Mouse (Mus musculus) limb, embryonic 14.5 days (tissue): ENCODE data around the gene Gm3250. TPM values are rescaled to one million over a fixed set of nuclear protein-coding genes. Genes with fewer than 3 reads are reported as not detected.
"Not testable (repeated sequence)": the region's sequence is repeated elsewhere in the genome, so short reads cannot be mapped to it uniquely, and the experiment has no call there.

Source experiments
- ATAC-seq: fragments of 200-750 bp; cut with Nextera tagmentation; 2 replicates; pipeline ENCODE4 v1.8.0; 2017; ENCODE audit warnings: low read depth, moderate number of reproducible peaks, moderate TSS enrichment; ENCODE audit not compliant: low FRiP score
- DNase-seq: peaks from one replicate; pipeline ENCODE4 v3.0.0-alpha.2; 2015; ENCODE audit warnings: low spot score
- H3K27ac ChIP-seq: fragments of 300-500 bp; sonication (generic); replicated peaks from 2 replicates; pipeline ENCODE4 v1.5.1; 2014; ENCODE audit warnings: low read depth, mild to moderate bottlenecking, low read length, moderate library complexity, mixed read lengths
- H3K27me3 ChIP-seq: fragments of 300-500 bp; sonication (generic); 2 replicates; pipeline ENCODE4 v1.6.1; 2014; ENCODE audit warnings: low read length, mixed read lengths; ENCODE audit not compliant: control insufficient read depth, insufficient read depth
- H3K36me3 ChIP-seq: fragments of 300-500 bp; sonication (generic); 2 replicates; pipeline ENCODE4 v1.6.1; 2014; ENCODE audit warnings: mild to moderate bottlenecking, low read length, moderate library complexity, mixed read lengths; ENCODE audit not compliant: control insufficient read depth, insufficient read depth
- H3K4me1 ChIP-seq: fragments of 300-500 bp; sonication (generic); 2 replicates; pipeline ENCODE4 v1.6.1; 2014; ENCODE audit warnings: antibody characterized with exemption, low read length, mixed read lengths; ENCODE audit not compliant: control insufficient read depth, insufficient read depth
- H3K4me2 ChIP-seq: fragments of 300-500 bp; sonication (generic); replicated peaks from 2 replicates; pipeline ENCODE4 v1.6.1; 2014; ENCODE audit warnings: low read depth, mild to moderate bottlenecking, low read length, moderate library complexity; ENCODE audit not compliant: severe bottlenecking
- H3K4me3 ChIP-seq: fragments of 300-500 bp; sonication (generic); replicated peaks from 2 replicates; pipeline ENCODE4 v1.5.1; 2014; ENCODE audit warnings: low read length
- H3K9ac ChIP-seq: fragments of 300-500 bp; sonication (generic); 2 replicates; pipeline ENCODE4 v1.6.1; 2014; ENCODE audit warnings: mild to moderate bottlenecking, low read depth, low read length, moderate library complexity; ENCODE audit not compliant: severe bottlenecking
- H3K9me3 ChIP-seq: fragments of 300-500 bp; sonication (generic); 2 replicates; pipeline ENCODE4 v1.6.1; 2016; ENCODE audit warnings: low read length; ENCODE audit not compliant: control insufficient read depth
- POLR2A ChIP-seq: fragments of 200-500 bp; IDR thresholded peaks from 2 replicates; pipeline ENCODE4 v1.8.0; 2012; ENCODE audit warnings: inconsistent platforms, mild to moderate bottlenecking, moderate library complexity, borderline replicate concordance; ENCODE audit not compliant: insufficient read depth, insufficient read length; ENCODE audit errors: extremely low read depth
- whole genome bisulfite sequencing: fragments of 180-500 bp; shearing (Covaris S2); extraction: QIAGEN DNeasy Blood & Tissue Kit; methylation state at CpG from one replicate; pipeline ENCODE4 v1.1.7; 2014; 5-methylcytosine and 5-hydroxymethylcytosine counted together
- polyA plus RNA-seq, 2 experiments: library from polyadenylated mRNA; depleted of rRNA in 1 of 2; stranded (reverse) in 1 of 2; unstranded in 1 of 2; fragments of >200 nt; fragmentation: Nextera tagmentation in 1 of 2; extraction: Ambion mirVana in 1 of 2; gene quantifications; 2 replicates each; pipeline versions ENCODE4 v1.2.1 to v1.2.3; 2012 to 2014

Gene Gm3250
- polyA plus RNA-seq, 2 experiments, result not detected

- Histone ChIP-seq H3K4me1 (peaks cover 6% of the 10 kb centered on the region; the same call in 1 of the 2 replicates), H3K36me3 (no peaks in the 10 kb centered on the region), H3K27ac (no peak within 1 kb of the TSS), H3K4me2 (no peak within 1 kb of the TSS), H3K9me3 (no peaks in the 10 kb centered on the region), H3K4me3 (no peak within 1 kb of the TSS), H3K27me3 (no peaks in the 10 kb centered on the region), H3K9ac (no peak within 1 kb of the TSS)
- 54% methylated on average over 2 of the region's 2 CpGs for WGBS
- no peak for ATAC-seq
- TF ChIP-seq POLR2A, result no peak
- DNase-seq, result no peak
Measured at GRCm38 (mm10) chr10:77794976-77795375, 12.6 kb upstream of the Gm3250 start, which contains the start of gene Gm9639. Gene Gm9639 (minus strand): TSS chr10:77795076.

- H3K27ac ChIP-seq, result no peak overlapping the region
- no peaks in the 10 kb centered on the region for H3K4me1 ChIP-seq
- WGBS, result 69% methylated on average over 2 of the region's 2 CpGs
- no peak overlapping the region for H3K4me3 ChIP-seq
- no peak for TF ChIP-seq POLR2A
- H3K4me2 ChIP-seq, result no peak overlapping the region
- H3K36me3 ChIP-seq, result no peaks in the 10 kb centered on the region
- DNase-seq (no peak), ATAC-seq (no peak)
- H3K27me3 ChIP-seq, result no peaks in the 10 kb centered on the region
- H3K9me3 ChIP-seq, result no peaks in the 10 kb centered on the region
- H3K9ac ChIP-seq, result no peak overlapping the region
Measured at GRCm38 (mm10) chr10:77788621-77789020, 6.3 kb upstream of the Gm3250 start.

- not testable (repeated sequence) for H3K27me3 ChIP-seq, H3K36me3 ChIP-seq, H3K4me1 ChIP-seq, ATAC-seq, H3K9ac ChIP-seq, DNase-seq, H3K4me2 ChIP-seq, H3K9me3 ChIP-seq, H3K4me3 ChIP-seq, H3K27ac ChIP-seq
- no CpG with 5 or more reads among the region's 1 CpGs for WGBS
Measured at GRCm38 (mm10) chr10:77787876-77788275, 5.5 kb upstream of the Gm3250 start, which contains the start of gene Gm7137. Gene Gm7137 (minus strand): TSS chr10:77788200.

DNA sequence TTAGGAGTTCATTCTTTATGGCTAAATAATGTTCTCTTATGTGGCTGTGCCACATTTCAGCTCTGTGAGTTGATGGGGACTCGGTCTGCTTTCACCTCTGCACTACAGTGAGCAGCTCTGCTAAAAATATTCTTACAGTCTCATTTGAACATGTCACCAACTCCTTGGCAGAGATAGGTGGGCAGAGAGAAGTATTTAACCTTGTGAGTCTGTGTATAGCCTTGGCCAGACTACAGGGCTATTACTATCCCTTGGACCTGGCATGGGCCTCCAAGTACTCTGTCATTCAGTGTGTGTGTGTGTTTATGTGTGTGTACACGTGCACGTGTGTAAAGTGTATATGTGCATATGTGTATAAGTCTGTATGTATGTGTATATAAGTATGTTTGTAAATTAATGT, 1.1 kb upstream of the Gm3250 start:
- not testable (repeated sequence) for H3K9me3 ChIP-seq, H3K4me3 ChIP-seq, H3K27me3 ChIP-seq, H3K9ac ChIP-seq, H3K36me3 ChIP-seq, H3K4me1 ChIP-seq, H3K4me2 ChIP-seq, H3K27ac ChIP-seq, DNase-seq, ATAC-seq
- WGBS, result 100% methylated on average over 1 of the region's 3 CpGs

DNA sequence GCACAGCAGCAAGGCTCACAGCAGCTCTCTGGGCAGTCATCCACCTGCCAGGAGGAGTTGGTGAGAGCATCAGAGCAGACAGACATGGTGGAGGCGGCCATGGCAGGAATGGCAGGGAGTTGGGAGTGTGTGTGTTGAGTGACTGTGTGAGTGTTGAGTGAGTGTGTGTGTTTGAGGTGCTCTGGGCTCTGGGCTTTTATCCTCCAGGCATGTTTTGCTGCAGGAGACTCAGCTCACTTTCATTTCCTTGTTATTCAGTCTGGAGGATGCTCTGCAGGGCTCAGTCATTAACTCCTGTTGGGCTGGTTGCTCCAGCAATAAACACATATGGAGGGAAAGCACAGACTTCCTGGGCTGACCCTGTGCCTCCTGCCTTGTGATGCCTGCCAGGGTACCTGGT, 5.5 kb downstream of the Gm3250 start, which contains the start of gene Gm7138:
Gm7138 (minus strand) TSS at position 101 of the 400 bp plus-strand sequence.
- 25% methylated on average over 1 of the region's 1 CpGs for WGBS
- not testable (repeated sequence) for H3K27ac ChIP-seq, ATAC-seq, H3K36me3 ChIP-seq, H3K4me3 ChIP-seq, H3K4me1 ChIP-seq, H3K9ac ChIP-seq, H3K27me3 ChIP-seq, DNase-seq, H3K9me3 ChIP-seq, H3K4me2 ChIP-seq

GRCm38 (mm10) chr10:77772142-77772541, 10.2 kb downstream of the Gm3250 start:
- not testable (repeated sequence) for H3K27me3 ChIP-seq, H3K9ac ChIP-seq

GRCm38 (mm10) chr10:77771225-77771624, 11.1 kb downstream of the Gm3250 start, which contains the start of gene Gm3238:
Gene Gm3238 (minus strand): TSS chr10:77771325.
- not testable (repeated sequence) for H3K27me3 ChIP-seq, H3K4me3 ChIP-seq, H3K27ac ChIP-seq, DNase-seq, H3K9ac ChIP-seq, H3K9me3 ChIP-seq, H3K4me2 ChIP-seq, H3K4me1 ChIP-seq, ATAC-seq, H3K36me3 ChIP-seq
- no CpG with 5 or more reads among the region's 1 CpGs for WGBS

More at GRCm38 (mm10) chr10:77772142-77772541, 10.2 kb downstream of the Gm3250 start:
- H3K36me3 ChIP-seq, DNase-seq, ATAC-seq, H3K4me1 ChIP-seq, H3K4me2 ChIP-seq, H3K9me3 ChIP-seq, H3K27ac ChIP-seq, H3K4me3 ChIP-seq: not testable (repeated sequence)
- 86% methylated on average over 1 of the region's 3 CpGs for WGBS
